Mouse (Mus musculus): ENCODE measurements at regions not wholly inside any gene's neighbourhood (a gene's known extent, or its start where the extent isn't known, plus 50 kb on each side); places are given as distances from the start of the nearest gene placed in this dataset.

DNA sequence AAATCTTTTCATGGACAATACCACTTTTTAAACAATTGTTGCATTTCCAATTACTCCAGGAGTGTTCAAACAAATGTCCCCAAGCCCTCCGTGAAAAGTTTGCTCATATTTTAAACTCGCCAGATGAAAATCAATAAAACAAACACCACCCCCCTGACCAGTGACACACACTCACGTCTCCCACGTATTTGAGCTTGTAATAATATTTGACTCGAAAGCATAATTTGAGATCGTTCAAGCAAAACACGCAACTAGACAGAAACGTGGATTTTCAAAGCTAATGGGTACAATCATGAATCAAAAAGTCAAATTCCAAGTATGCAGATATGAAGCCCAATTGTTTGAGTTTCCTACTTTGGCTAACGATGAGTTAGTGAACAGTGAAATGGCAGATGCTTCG is 65.0 kb upstream of the Otx2 start:
- no peak overlapping the region for H3K4me3 ChIP-seq (ENCODE audit: low read depth, low read length)

DNA sequence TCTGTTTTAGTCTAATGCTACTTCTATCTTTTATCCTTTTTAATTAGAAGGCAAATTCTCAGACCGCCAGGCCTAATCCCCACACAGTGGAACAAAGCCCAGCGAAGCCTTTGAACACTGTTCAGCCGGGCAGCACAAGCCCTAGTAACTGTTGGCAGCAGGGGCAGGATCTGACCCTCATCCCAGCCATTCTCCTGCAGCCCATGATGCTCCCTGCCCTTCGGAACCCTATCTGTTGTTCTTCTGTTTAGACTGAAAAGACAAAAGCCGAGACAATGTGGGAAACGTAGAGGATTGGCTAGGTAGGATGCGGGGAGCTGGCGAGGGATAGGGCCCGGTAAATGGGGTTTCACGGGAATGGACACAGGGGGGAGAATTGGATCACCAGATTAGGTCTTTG is 64.6 kb upstream of the Otx2 start:
- no peaks in the 10 kb centered on the region for H3K4me1 ChIP-seq (ENCODE audit: control insufficient read depth, insufficient read depth, low read length)
- no peak overlapping the region for H3K4me2 ChIP-seq (ENCODE audit: low read depth, low read length)
- 56% methylated on average over 10 of the region's 10 CpGs for WGBS
- no peak overlapping the region for H3K9ac ChIP-seq (replicated peaks; ENCODE audit: low read depth, low read length)
- H3K27me3 ChIP-seq (ENCODE audit: control insufficient read depth, insufficient read depth, low read length), result no peaks in the 10 kb centered on the region
- H3K27ac ChIP-seq (ENCODE audit: low read depth, low read length), result no peak overlapping the region
- no peaks in the 10 kb centered on the region for H3K9me3 ChIP-seq (ENCODE audit: control insufficient read depth, low read length)
- H3K4me3 ChIP-seq (ENCODE audit: low read depth, low read length), result no peak overlapping the region
- H3K36me3 ChIP-seq (ENCODE audit: control insufficient read depth, insufficient read depth, low read length), result no peaks in the 10 kb centered on the region
- no peak for ATAC-seq (ENCODE audit: low read depth)

More for the DNA sequence above, 65.0 kb upstream of the Otx2 start:
- Histone ChIP-seq H3K4me1 (ENCODE audit: control insufficient read depth, insufficient read depth, low read length) (no peaks in the 10 kb centered on the region), H3K9ac (replicated peaks; ENCODE audit: low read depth, low read length) (no peak overlapping the region), H3K27ac (ENCODE audit: low read depth, low read length) (no peak overlapping the region), H3K27me3 (ENCODE audit: control insufficient read depth, insufficient read depth, low read length) (no peaks in the 10 kb centered on the region), H3K36me3 (ENCODE audit: control insufficient read depth, insufficient read depth, low read length) (no peaks in the 10 kb centered on the region), H3K4me2 (ENCODE audit: low read depth, low read length) (no peak overlapping the region), H3K9me3 (ENCODE audit: control insufficient read depth, low read length) (no peaks in the 10 kb centered on the region)
- 85% methylated on average over 10 of the region's 10 CpGs for WGBS
- no peak for ATAC-seq (ENCODE audit: low read depth)

DNA sequence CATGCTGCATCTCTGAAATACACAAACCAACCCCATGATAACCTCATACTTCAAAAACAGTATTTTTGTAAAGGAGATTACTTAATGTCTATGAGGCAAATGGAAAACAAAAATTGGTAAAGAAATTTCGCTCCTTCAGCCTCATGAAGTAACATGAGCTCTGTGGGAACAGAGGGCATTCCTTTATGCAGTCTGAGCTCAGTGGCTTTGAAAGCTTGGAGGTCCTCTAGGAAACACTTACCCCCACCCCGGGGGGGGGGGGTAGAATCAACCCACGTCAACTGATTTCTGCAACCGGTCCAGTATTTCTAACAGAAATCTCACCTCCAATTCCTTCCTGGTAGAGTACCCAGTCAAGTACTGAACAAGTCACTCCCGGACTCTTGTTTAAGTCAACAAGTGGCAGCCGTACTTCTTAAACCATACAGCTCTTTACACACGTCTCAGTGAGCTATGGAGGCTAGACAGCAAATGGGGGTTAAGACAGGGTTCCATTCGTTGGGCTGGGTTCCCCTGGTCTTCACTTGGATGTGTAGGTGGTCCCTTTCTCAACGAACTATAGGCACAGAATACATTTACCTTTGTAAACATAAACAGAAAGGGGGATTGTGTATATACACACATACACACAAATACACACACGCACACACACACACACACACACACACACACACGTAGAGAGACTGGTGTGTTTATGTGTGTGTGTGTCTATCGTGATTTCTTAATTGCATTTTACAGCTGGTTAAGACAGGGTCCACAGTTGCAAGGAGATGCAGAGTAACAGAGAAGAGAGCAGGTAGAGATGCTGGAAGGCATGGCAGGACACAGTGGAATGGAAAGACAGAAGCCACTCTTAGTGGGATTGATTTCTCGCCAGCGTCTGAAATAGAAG is 63.6 kb upstream of the Otx2 start:
- no peak overlapping the region for H3K4me2 ChIP-seq (ENCODE audit: low read depth, low read length)
- no peak overlapping the region for H3K4me3 ChIP-seq (ENCODE audit: low read depth, low read length)
- no peaks in the 10 kb centered on the region for H3K27me3 ChIP-seq (ENCODE audit: control insufficient read depth, insufficient read depth, low read length)
- ATAC-seq (ENCODE audit: low read depth), result no peak
- no peak overlapping the region for H3K9ac ChIP-seq (replicated peaks; ENCODE audit: low read depth, low read length)
- no peaks in the 10 kb centered on the region for H3K4me1 ChIP-seq (ENCODE audit: control insufficient read depth, insufficient read depth, low read length)
- no peak overlapping the region for H3K27ac ChIP-seq (ENCODE audit: low read depth, low read length)
- H3K36me3 ChIP-seq (ENCODE audit: control insufficient read depth, insufficient read depth, low read length), result no peaks in the 10 kb centered on the region
- no peaks in the 10 kb centered on the region for H3K9me3 ChIP-seq (ENCODE audit: control insufficient read depth, low read length)
- WGBS, result 75% methylated on average over 14 of the region's 14 CpGs

DNA sequence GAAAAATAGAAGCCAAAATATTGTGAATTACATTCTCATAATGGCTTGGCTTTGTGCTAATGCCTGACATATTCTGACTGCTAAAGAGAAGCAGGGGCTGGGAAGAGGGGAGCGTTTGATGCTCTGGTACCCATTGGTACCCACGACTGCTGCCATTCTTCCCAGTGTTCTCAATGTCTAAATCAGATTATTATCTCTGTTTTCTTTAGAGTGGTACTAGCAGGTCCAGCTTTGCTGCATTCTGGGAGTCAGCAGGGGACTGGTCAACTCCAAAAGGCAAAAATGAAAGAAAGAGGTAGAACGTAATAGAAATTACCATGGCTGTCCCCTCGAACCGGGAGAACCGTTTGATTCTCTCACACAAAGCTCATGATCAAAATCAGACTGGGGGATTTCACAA is 62.6 kb upstream of the Otx2 start:
- no peak overlapping the region for H3K27ac ChIP-seq (ENCODE audit: low read depth, low read length)
- H3K4me2 ChIP-seq (ENCODE audit: low read depth, low read length), result no peak overlapping the region
- no peak for ATAC-seq (ENCODE audit: low read depth)
- no peaks in the 10 kb centered on the region for H3K4me1 ChIP-seq (ENCODE audit: control insufficient read depth, insufficient read depth, low read length)
- 78% methylated on average over 6 of the region's 6 CpGs for WGBS
- no peak overlapping the region for H3K4me3 ChIP-seq (ENCODE audit: low read depth, low read length)
- H3K36me3 ChIP-seq (ENCODE audit: control insufficient read depth, insufficient read depth, low read length), result no peaks in the 10 kb centered on the region
- H3K27me3 ChIP-seq (ENCODE audit: control insufficient read depth, insufficient read depth, low read length), result no peaks in the 10 kb centered on the region
- H3K9me3 ChIP-seq (ENCODE audit: control insufficient read depth, low read length), result no peaks in the 10 kb centered on the region
- H3K9ac ChIP-seq (replicated peaks; ENCODE audit: low read depth, low read length), result no peak overlapping the region

DNA sequence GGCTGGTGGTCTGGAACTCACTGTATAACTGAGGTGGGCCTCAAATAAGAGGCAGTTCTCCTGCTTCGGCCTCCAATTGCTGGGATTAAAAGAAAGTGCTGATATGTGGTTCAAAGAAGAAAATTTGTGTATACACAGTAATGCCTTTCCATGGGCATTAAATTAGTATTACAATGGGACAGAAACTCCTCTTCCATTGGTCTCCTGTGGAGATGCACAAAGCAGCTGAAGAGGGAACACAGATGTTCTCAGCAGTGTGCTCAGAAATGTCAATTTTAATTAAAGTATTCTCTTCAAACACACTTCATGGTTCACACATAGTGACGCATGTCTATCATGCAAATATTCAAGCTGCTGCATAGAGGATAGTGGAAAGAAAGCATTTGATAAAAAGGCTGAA is 56.4 kb upstream of the Otx2 start:
- Histone ChIP-seq H3K36me3 (ENCODE audit: control insufficient read depth, insufficient read depth, low read length) (no peaks in the 10 kb centered on the region), H3K27me3 (ENCODE audit: control insufficient read depth, insufficient read depth, low read length) (no peaks in the 10 kb centered on the region)

More for the DNA sequence above, 56.4 kb upstream of the Otx2 start:
- no peak for ATAC-seq (ENCODE audit: low read depth)
- no peak overlapping the region for H3K4me2 ChIP-seq (ENCODE audit: low read depth, low read length)
- 0 out of 2 replicates have a peak, but pooled peaks cover 2% of the 10 kb centered on the region for H3K9me3 ChIP-seq (ENCODE audit: control insufficient read depth, low read length)
- no peak overlapping the region for H3K9ac ChIP-seq (replicated peaks; ENCODE audit: low read depth, low read length)
- no peaks in the 10 kb centered on the region for H3K4me1 ChIP-seq (ENCODE audit: control insufficient read depth, insufficient read depth, low read length)
- WGBS, result 55% methylated on average over 2 of the region's 2 CpGs
- H3K4me3 ChIP-seq (ENCODE audit: low read depth, low read length), result no peak overlapping the region
- H3K27ac ChIP-seq (ENCODE audit: low read depth, low read length), result no peak overlapping the region

Measured in neural tube, embryonic 14.5 days (tissue).